Mouse (Mus musculus) hindbrain, embryonic 14.5 days (tissue): ENCODE data around the gene Zcchc10. TPM values are rescaled to one million over a fixed set of nuclear protein-coding genes. Genes with fewer than 3 reads are reported as not detected.
A peak's percentile ranks its signal among the peaks of the same experiment; 100 is the strongest.
"Not testable (repeated sequence)": the region's sequence is repeated elsewhere in the genome, so short reads cannot be mapped to it uniquely, and the experiment has no call there.

ENCODE experiments used
- ATAC-seq: fragments of 200-750 bp; cut with Nextera tagmentation; 2 replicates; pipeline ENCODE4 v1.8.0; 2017; ENCODE audit warnings: moderate number of reproducible peaks, mild to moderate bottlenecking, moderate TSS enrichment, moderate library complexity; ENCODE audit not compliant: low FRiP score
- DNase-seq: peaks from one replicate; pipeline ENCODE4 v3.0.0-alpha.2; 2015; ENCODE audit warnings: low spot score
- H3K27ac ChIP-seq: fragments of 300-500 bp; sonication (generic); 2 replicates; pipeline ENCODE4 v1.5.1; 2014; ENCODE audit warnings: mild to moderate bottlenecking, moderate library complexity
- H3K27me3 ChIP-seq: fragments of 300-500 bp; sonication (generic); 2 replicates; pipeline ENCODE4 v1.6.1; 2014; ENCODE audit warnings: mild to moderate bottlenecking, low read length, mixed read lengths; ENCODE audit not compliant: control insufficient read depth, insufficient read depth
- H3K36me3 ChIP-seq: fragments of 300-500 bp; sonication (generic); replicated peaks from 2 replicates; pipeline ENCODE4 v1.6.1; 2014; ENCODE audit not compliant: control insufficient read depth, insufficient read depth
- H3K4me1 ChIP-seq: fragments of 300-500 bp; sonication (generic); replicated peaks from 2 replicates; pipeline ENCODE4 v1.6.1; 2014; ENCODE audit warnings: antibody characterized with exemption, low read length, mixed read lengths; ENCODE audit not compliant: control insufficient read depth, insufficient read depth
- H3K4me2 ChIP-seq: fragments of 300-500 bp; sonication (generic); replicated peaks from 2 replicates; pipeline ENCODE4 v1.6.1; 2014; ENCODE audit warnings: mild to moderate bottlenecking, moderate library complexity
- H3K4me3 ChIP-seq: fragments of 300-500 bp; sonication (generic); replicated peaks from 2 replicates; pipeline ENCODE4 v1.5.1; 2014; ENCODE audit warnings: mild to moderate bottlenecking, low read length
- H3K9ac ChIP-seq: fragments of 300-500 bp; sonication (generic); 2 replicates; pipeline ENCODE4 v1.6.1; 2014
- H3K9me3 ChIP-seq: fragments of 300-500 bp; sonication (generic); 2 replicates; pipeline ENCODE4 v1.6.1; 2016; ENCODE audit warnings: low read length; ENCODE audit not compliant: control insufficient read depth
- WGBS: fragments of 180-500 bp; shearing (Covaris S2); extraction: QIAGEN DNeasy Blood & Tissue Kit; methylation state at CpG from one replicate; pipeline ENCODE4 v1.1.7; 2014; 5-methylcytosine and 5-hydroxymethylcytosine counted together
- polyA plus RNA-seq: library from polyadenylated mRNA; unstranded; fragments of >200 nt; fragmentation: Nextera tagmentation; extraction: Ambion mirVana; gene quantifications from 2 replicates; pipeline ENCODE4 v1.2.1, GENCODE M21; 2014

Gene Zcchc10
- polyA plus RNA-seq, 1 experiment from 2014 or later: 14.9 TPM

DNA sequence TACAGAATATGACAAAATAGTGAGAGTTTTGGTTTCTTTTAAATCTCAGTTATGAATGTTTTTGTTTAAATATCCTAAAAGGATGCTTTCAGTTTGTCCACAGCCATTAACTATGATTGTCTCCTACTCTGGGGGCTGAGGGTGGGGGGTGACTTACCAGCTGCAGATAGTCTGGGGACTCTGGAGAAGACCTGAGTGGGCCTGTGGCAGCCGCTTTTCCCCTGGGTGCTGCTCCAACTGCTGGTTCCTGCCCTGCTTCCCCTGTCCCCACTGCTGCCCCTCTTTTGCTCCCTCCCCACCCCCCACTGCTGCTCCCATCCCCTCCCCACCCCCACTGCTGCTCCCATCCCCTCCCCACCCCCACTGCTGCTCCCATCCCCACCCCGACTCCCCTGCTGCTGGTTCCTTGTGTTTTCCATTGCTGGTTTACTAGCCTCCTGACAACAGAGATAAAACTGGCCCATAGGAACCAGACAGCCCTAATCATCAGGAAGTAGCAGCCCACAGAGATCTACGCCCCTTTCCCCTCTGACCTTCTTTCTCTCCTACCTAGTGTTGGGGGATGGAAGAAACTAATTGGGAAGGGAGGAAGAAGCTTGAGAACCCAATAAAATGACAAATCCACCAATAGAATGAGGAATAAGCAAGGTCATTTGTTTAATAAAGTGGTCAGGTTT, 11.2 kb downstream of the Zcchc10 start:
- Histone ChIP-seq H3K4me2 (no peak overlapping the region), H3K9ac (no peak overlapping the region), H3K27ac (no peak overlapping the region), H3K4me1 (no peaks in the 10 kb centered on the region), H3K27me3 (no peaks in the 10 kb centered on the region), H3K4me3 (no peak overlapping the region), H3K36me3 (peaks cover 27% of the 10 kb centered on the region), H3K9me3 (no peaks in the 10 kb centered on the region)
- WGBS: 54% methylated on average over 3 of the region's 3 CpGs
- DNase-seq (no peak), ATAC-seq (no peak)

DNA sequence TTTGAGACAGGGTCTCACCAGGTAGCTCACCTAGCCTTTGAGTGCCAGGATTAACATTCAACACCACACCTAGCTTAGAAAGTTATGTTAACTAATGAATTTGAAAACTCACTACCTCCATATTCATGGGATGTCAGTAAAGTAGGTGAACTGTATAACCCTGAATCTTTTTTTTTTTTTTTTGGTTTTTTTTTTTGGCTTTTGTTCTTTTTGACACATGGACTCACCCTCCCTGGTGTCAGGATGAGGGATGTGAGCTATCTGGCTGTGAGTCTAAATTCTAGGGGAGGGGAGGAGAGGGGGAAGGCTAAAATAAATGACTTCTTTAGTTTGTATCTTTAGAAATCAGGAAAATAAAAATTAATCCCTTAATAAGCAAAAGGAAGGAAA, 11.7 kb downstream of the Zcchc10 start:
- H3K9me3 ChIP-seq: no peaks in the 10 kb centered on the region
- H3K4me1 ChIP-seq: no peaks in the 10 kb centered on the region
- peaks cover 21% of the 10 kb centered on the region for H3K36me3 ChIP-seq
- no peak for DNase-seq
- no peaks in the 10 kb centered on the region for H3K27me3 ChIP-seq
- H3K4me2 ChIP-seq: no peak overlapping the region
- H3K4me3 ChIP-seq: no peak overlapping the region
- H3K9ac ChIP-seq: no peak overlapping the region
- H3K27ac ChIP-seq: no peak overlapping the region
- ATAC-seq: no peak

DNA sequence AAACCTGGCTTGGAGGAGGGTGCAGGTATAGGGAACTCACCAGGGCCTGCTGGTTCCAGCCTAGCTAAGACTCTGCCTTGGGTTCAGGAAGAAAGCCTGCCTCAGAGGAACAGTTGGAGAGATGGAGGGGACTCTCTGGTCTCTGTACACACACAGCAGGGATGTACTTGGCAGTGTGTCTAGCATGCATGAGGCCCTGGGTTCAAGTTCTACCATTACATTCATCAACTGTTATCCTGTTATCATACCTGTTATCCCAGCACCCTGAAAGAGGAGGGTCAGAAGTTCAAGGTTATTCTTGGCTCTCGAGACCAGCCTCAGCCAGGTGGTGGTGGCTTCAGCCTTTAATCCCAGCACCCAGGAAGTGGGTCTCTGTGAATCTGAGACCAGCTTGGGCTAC, 12.4 kb downstream of the Zcchc10 start:
- WGBS: 76% methylated on average over 1 of the region's 1 CpGs
- no peaks in the 10 kb centered on the region for H3K27me3 ChIP-seq
- no peak overlapping the region for H3K4me3 ChIP-seq
- no peak overlapping the region for H3K4me2 ChIP-seq
- no peaks in the 10 kb centered on the region for H3K9me3 ChIP-seq
- no peak overlapping the region for H3K27ac ChIP-seq
- no peak for ATAC-seq
- peaks cover 14% of the 10 kb centered on the region for H3K36me3 ChIP-seq
- H3K9ac ChIP-seq: no peak overlapping the region
- no peak for DNase-seq
- H3K4me1 ChIP-seq: no peaks in the 10 kb centered on the region

DNA sequence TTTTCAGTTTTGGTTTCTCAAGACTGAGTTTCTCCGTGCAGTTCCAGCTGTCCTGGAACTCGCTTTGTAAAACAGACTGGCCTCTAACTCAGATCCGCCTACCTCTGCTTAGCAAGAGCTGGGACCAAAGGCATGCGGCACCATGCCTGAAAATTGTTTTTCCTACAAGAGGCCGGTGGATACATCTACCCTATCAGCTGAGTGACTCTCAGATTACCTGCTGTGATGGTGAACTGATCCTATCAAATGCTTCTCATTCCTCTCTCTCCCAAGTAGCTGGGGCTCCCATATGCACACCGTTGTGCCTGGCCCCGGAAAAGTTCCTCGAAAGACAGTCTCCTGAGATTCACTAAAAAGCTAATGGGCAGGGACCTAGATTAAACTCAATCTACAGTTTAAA, 13.2 kb downstream of the Zcchc10 start:
- Histone ChIP-seq H3K36me3 (peaks cover 8% of the 10 kb centered on the region), H3K9me3 (no peaks in the 10 kb centered on the region), H3K4me3 (no peak overlapping the region), H3K27me3 (no peaks in the 10 kb centered on the region), H3K4me1 (no peaks in the 10 kb centered on the region), H3K9ac (no peak overlapping the region), H3K27ac (no peak overlapping the region), H3K4me2 (no peak overlapping the region)
- DNase-seq (no peak), ATAC-seq (no peak)
- WGBS: 76% methylated on average over 8 of the region's 8 CpGs

DNA sequence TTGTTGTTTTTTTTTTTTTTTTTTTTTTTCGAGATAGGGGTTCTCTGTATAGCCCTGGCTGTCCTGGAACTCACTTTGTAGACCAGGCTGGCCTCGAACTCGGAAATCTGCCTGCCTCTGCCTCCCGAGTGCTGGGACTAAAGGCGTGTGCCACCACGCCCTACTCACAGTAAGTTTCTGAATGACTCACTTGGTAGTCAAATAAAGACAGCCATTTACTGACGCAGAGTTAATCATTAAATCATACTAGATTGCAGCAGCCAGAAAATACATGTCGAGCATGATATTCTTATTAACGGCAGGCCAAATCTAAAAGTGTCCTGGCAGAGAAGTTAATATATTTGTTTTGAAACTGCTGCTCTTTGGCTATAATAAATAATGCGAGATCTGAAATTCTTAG, 16.5 kb downstream of the Zcchc10 start:
- not testable (repeated sequence) for H3K9ac ChIP-seq

DNA sequence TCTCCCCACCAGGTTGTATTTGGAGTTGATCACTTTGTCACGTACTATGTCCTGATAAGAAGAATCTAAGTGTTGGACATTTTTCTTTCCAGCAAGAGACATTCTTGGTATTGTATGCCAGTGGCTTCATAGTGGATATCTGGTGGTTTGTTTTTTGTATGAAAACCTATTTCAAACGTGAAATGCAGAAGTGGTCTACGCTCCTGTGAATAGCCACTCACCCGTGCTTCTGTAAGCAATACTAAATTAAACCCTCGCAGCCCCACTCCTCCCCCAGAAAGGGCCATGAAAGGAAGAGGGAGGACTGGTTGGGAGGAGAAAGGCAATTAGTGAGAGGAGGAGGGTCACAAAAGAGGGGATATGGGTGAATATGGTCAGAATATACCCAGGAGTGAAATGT, 18.2 kb downstream of the Zcchc10 start:
- H3K4me1 ChIP-seq: no peaks in the 10 kb centered on the region
- no peaks in the 10 kb centered on the region for H3K36me3 ChIP-seq
- no peak overlapping the region for H3K4me2 ChIP-seq
- DNase-seq (no peak), ATAC-seq (no peak)
- no peak overlapping the region for H3K4me3 ChIP-seq
- no peak overlapping the region for H3K9ac ChIP-seq
- H3K27ac ChIP-seq: no peak overlapping the region
- H3K9me3 ChIP-seq: no peaks in the 10 kb centered on the region
- H3K27me3 ChIP-seq: no peaks in the 10 kb centered on the region
- WGBS: 75% methylated on average over 5 of the region's 5 CpGs

More for the DNA sequence above, 16.5 kb downstream of the Zcchc10 start:
- not testable (repeated sequence) for DNase-seq, H3K4me2 ChIP-seq, H3K27me3 ChIP-seq, H3K4me3 ChIP-seq, ATAC-seq, H3K9me3 ChIP-seq, H3K36me3 ChIP-seq, H3K27ac ChIP-seq, H3K4me1 ChIP-seq
- WGBS: 93% methylated on average over 10 of the region's 10 CpGs

DNA sequence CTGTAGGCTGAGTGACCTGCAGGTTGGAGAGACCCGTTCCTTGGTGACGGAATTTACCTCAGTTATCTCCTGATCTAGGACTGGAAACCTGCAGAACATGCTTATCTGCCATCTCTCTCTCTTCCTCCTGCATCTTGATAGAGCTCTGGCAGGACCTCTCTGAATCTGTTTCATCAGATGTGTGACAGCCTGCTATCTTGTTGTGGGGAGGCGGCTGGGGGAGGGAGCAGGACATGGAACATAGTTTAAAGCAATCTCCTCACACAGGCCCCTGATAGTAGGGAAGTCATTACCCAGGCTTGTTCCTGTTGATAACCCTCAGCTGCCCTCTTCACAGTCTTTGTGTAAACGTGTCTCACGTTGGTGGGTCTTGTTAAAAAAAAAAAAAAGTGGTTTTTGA, 20.8 kb downstream of the Zcchc10 start:
- H3K27me3 ChIP-seq: no peaks in the 10 kb centered on the region
- no peak overlapping the region for H3K4me3 ChIP-seq
- no peaks in the 10 kb centered on the region for H3K4me1 ChIP-seq
- H3K4me2 ChIP-seq: no peak overlapping the region
- H3K36me3 ChIP-seq: no peaks in the 10 kb centered on the region
- no peaks in the 10 kb centered on the region for H3K9me3 ChIP-seq
- WGBS: 53% methylated on average over 5 of the region's 5 CpGs
- no peak for ATAC-seq
- H3K27ac ChIP-seq: no peak overlapping the region
- H3K9ac ChIP-seq: no peak overlapping the region
- no peak for DNase-seq

DNA sequence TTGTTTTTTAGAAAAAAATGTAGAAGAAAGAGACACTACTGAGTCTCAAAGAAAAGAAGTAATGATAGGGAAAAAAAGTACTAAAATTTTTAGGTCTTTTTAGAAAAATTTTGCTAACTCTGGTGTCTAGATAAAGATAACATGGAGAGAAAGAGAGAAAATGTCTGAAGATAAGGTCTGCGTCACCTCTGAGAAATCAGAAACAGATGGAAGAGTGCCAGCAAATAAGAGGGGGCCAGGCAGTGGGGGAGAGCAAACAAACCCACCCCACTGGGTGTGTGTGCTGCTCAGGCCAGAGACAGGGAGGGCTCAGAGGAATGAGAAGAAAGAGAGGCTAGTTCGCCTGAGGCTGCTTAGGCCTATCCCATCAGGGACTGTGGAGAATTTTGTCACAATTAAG, 21.3 kb downstream of the Zcchc10 start:
- 74% methylated on average over 2 of the region's 2 CpGs for WGBS
- no peak overlapping the region for H3K4me3 ChIP-seq
- no peaks in the 10 kb centered on the region for H3K4me1 ChIP-seq
- no peak for ATAC-seq
- no peak overlapping the region for H3K9ac ChIP-seq
- H3K9me3 ChIP-seq: no peaks in the 10 kb centered on the region
- H3K27ac ChIP-seq: no peak overlapping the region
- no peak for DNase-seq
- H3K4me2 ChIP-seq: no peak overlapping the region
- H3K36me3 ChIP-seq: no peaks in the 10 kb centered on the region
- H3K27me3 ChIP-seq: no peaks in the 10 kb centered on the region

DNA sequence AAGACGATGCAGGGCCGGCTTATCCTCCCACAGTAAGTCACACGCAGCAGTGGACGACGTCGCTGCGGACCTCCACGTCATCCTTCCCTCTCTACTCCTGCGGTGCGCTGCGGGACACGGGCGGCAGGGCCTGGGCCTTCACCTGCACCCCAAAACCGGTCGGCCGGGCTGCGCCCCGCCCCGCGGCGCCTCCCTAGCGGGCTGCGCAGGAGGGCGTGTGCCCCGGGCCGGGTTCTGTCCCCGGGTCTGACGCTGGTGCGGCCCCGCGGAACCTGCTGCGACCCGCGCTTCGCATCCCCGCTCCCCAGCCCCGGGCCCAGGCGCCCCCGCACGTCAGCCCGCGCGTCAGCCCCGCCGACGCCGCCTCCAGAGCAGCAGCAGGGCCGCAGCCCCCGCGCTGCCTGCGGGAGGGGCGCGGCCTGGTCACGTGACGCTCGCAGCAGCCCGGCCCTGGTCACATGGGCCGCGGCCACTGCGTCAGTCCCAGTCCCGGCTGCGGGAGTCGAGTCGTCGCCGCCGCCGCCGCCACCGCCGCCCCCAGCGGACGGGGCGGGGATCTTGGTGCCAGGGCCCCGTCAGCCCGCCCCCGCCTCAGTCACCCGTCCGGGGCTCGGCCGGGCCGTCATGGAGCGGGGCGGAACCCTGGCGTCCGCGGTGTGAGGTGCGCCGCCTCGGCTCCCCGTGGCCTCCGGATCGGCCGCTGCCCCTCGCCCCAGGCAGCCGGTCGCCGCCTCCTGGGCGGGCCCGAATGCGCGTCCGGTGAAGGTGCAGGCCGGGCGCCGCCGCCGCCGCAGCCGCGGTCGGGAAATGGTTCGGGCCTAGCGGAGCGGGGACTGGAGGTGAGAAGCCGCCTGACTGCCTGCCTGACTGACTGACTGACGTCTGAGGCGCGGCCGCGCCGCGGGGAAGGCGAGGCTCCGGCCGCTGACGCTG, 26.1 kb downstream of the Zcchc10 start, which contains the start of gene Aff4:
TSS of gene Aff4 (plus strand) at position 543 of the 933 bp plus-strand sequence.
- Histone ChIP-seq H3K9me3 (no peaks in the 10 kb centered on the region), H3K4me1 (peaks cover 23% of the 10 kb centered on the region), H3K4me2 (peak within 1 kb of the TSS; percentile 67), H3K27me3 (no peaks in the 10 kb centered on the region), H3K9ac (peak within 1 kb of the TSS; percentile 100), H3K27ac (peak within 1 kb of the TSS; percentile 99), H3K36me3 (no peaks in the 10 kb centered on the region), H3K4me3 (peak within 1 kb of the TSS; percentile 99)
- WGBS: under 1% methylated on average over 103 of the region's 127 CpGs
- ATAC-seq (peak; percentile 96), DNase-seq (peak; percentile 91)
